Mouse (Mus musculus): ENCODE measurements around the gene Gm5141.
"Not testable (repeated sequence)": the region's sequence is repeated elsewhere in the genome, so short reads cannot be mapped to it uniquely, and the experiment has no call there.

Gm5141 gene

DNA sequence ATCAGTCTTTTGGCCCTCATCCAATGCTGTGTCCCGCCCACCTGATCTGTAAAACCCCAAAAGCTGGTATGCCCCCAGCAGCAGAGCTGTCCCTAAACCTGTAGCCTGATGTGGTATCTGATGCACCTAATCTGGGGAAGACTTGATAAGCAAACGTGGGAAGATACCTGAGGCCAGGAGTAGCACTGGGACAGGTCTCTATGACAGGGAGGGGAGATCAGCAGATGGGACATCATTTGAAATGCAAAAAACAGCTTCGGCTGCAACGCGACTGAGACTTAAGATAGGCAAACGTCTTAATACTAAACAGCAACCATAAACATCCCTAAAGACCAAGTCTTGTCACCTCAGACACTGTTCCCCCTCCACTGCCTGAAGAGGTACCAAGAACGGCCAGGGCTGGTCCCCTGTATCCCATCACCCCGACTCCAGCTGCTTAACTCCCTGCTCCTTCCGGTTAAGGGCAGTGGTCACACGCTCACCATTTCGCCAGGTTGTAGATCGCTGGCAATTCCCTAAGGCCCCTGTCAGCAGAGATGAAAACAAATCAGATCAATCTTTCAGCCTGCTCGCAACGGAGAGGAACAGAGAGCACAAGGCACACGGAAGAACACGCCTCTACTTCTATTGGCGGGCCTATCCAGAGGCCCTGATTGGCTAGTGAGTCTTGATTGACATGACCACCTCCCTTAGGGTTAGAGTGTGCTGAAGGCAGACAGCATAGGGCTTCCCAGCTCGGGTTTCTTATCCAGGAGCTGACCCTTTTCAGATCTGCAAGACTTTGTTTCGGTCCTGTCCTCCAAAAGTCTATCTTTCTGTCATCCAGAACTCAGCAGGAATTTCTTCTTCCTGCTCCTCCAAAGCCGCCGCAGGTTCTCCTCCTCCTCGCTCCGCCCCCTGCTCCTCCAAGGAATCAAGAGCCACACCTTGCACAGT lies at the start of gene Gm5141:
Gene Gm5141 (minus strand): TSS at position 610 of the 936 bp plus-strand sequence.
- DNase-seq: peak; percentile 64

GRCm38 (mm10) chr13:62833341-62833740 lies 47.7 kb upstream of the Gm5141 start:
- no peak for DNase-seq

- DNase-seq: no peak
Measured at GRCm38 (mm10) chr13:62832239-62832638, 46.6 kb upstream of the Gm5141 start.

- DNase-seq: not testable (repeated sequence)
Measured at GRCm38 (mm10) chr13:62815705-62816104, 30.1 kb upstream of the Gm5141 start.

DNA sequence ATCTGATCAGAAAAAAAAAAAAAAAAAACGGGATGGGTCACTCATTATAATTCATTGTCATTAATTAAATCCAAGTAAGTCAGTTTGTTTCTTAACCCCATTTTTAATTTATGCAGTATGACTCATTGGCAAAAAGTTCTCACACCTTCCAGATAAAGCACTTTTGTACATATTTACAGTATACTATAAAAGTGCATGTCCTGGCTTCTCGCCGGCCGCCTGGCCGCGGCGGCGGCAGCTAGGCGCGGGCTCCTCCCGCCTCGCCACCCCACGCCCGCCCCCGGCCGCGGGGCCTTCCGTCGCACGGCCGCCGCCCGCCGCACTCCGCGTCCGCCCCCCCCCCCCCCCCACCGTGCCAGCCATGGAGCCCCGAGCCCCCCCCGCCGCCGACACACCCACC lies 27.1 kb upstream of the Gm5141 start:
- DNase-seq: no peak

DNA sequence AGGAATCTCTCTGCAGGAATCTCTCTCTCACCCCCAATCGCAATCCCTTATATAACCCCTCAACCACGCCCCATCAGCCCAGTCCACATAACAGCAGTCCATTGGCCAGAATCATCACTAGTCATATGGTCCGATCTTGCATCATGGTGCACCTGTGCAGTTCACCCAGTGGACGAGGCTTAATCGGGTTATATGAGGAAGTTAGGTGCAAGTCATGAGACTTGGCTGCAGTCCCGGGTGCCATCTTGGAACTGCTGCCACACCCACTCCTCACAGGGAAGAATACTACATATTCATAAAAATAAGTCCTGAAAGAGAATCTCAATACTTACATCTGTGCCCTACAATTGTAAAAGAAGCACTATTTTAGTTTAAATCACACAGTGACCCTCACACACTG lies 22.4 kb upstream of the Gm5141 start:
- DNase-seq: not testable (repeated sequence)

DNA sequence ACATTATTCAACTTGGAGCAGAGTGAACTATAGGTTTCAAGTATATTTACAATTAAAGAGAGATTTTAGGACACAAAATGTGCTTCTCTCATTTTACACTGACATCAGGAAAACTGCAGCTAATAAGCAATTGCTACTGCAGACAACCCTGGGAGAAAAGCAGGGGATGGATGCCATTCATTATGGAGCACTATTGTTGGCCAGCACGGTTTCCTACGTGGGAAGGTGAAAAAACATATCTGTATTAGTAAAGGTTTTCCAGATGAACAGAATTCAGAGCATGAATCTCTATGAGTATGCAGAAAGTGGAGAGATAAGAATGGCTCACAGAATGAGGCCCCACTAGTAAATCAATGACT lies 506 bp upstream of the Gm5141 start:
- DNase-seq: not testable (repeated sequence)

DNA sequence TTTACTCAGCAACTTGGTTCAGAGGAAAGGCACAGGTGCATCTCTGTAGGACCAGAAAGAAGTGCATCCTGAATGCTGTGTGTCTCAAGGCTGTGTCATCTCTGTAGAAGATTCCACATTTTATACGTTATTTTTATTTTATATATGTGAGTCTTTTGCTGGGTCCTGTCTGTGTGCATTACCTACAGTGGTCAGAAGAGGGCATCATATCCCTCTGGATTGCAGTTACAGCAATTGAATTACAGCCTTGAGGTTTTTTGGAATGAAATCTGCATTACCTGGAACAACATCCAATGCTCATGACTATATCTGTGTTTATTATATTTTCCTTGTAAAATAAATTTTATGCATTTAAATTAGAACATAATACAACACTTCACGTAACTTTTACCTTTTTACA lies 21.8 kb downstream of the Gm5141 start:
- peak; percentile 58 for DNase-seq

- DNase-seq: peak; percentile 75
Measured at GRCm38 (mm10) chr13:62760432-62761415, 24.9 kb downstream of the Gm5141 start, which contains the start of gene Platr25. Platr25 (minus strand) TSS chr13:62760709.

DNA sequence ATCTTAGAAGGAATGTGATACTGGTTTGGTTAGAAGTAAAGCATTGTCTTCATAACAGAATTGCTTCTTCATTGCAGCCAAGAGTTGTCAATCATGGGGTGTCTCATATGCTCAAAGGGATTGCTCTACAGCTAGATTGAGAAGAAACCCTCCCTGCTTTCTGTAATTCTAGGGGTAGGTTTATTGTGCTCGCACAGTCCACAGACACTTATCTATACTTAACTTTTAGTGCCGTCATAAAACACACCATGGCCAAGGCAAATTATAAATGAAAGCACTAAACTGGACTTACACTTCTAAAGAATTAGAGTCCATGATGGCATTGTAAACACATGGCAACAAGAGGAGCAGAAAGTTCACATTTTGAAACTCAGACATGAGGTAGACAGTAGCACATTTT lies 52.3 kb downstream of the Gm5141 start:
- no peak for DNase-seq

Measured in kidney, adult 9 months (tissue).